Mouse (Mus musculus) cerebellum, adult 2 months (tissue): ENCODE data around the gene Fyco1.

ENCODE experiments used
- CTCF ChIP-seq: fragments of 200-500 bp; IDR thresholded peaks from 2 replicates; pipeline ENCODE4 v1.5.1; 2011; ENCODE audit warnings: low read depth, mild to moderate bottlenecking, control low read depth, low read length, moderate library complexity, borderline replicate concordance; ENCODE audit not compliant: insufficient read depth
- POLR2A ChIP-seq: fragments of 200-500 bp; IDR thresholded peaks from 2 replicates; pipeline ENCODE4 v1.6.1; 2011; ENCODE audit warnings: low read length, control low read depth, borderline replicate concordance; ENCODE audit not compliant: insufficient read depth

DNA sequence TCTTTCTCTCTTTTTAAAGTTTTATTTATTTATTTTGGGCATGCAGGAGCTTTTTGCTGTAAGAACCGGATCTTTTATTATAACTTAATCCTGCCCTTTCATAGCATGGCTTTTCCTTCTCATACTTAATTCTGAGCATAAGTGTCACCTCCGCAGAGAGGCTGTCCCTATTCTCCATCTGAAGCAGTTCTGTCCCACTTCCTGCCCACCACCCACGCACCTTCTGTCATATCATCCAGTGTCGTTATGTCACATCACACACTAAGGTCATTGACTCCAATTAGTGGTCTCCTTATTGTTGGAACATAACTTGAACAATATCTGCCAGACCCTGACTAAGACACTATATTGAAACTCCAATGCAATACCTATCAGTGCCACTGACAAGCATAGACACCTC lies 93.1 kb downstream of the Fyco1 start:
- TF ChIP-seq POLR2A (no peak), CTCF (no peak)
